Mouse (Mus musculus) embryonic fibroblast, embryonic 13.5 days (primary cell): Measurements from ENCODE around the gene Erc2.

Experiments used
- CTCF ChIP-seq: IDR thresholded peaks from 2 replicates; pipeline ENCODE4 v1.5.1; 2011; ENCODE audit warnings: mild to moderate bottlenecking, control low read depth, low read length, moderate library complexity, borderline replicate concordance; ENCODE audit not compliant: insufficient read depth
- POLR2A ChIP-seq: IDR thresholded peaks from 2 replicates; pipeline ENCODE4 v1.6.1; 2011; ENCODE audit warnings: low read depth, mild to moderate bottlenecking, control low read depth, low read length, moderate library complexity

GRCm38 (mm10) chr14:28286511-28286910 is 664.3 kb downstream of the Erc2 start:
- TF ChIP-seq POLR2A (no peak), CTCF (no peak)
